Mouse (Mus musculus): ENCODE data around the gene Kit. TPM values are rescaled to one million over a fixed set of nuclear protein-coding genes. Genes with fewer than 3 reads are reported as not detected.

Kit gene
- polyA plus RNA-seq, 1 experiment from 2014 or later = 16.7 TPM

DNA sequence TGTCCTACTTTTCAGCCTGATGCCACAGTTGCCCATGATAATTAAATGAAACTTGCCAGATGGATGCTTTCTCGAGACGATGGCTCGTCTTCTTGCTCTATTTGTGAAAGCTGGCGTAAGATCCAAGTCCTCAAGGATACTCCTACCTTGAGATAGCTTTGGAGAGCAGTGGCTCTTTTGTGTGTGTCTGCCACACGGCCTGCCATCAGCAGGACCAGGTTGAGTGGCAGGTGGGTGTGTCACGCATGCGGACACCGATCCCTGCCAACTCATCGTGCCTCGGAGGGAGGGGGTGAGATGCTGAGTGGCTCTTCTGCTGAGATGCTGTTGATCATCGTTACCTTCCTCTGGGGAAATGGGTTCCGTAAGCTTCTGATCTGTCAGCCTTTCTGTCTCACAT is 60.7 kb downstream of the Kit start:
- no peaks in the 10 kb centered on the region for H3K27me3 ChIP-seq (ENCODE audit: control insufficient read depth, insufficient read depth, low read depth, low read length)
- H3K9ac ChIP-seq (ENCODE audit: low read depth, low read length) = no peak overlapping the region
- H3K27ac ChIP-seq (ENCODE audit: low read length) = no peak overlapping the region
- no peak for ATAC-seq (ENCODE audit: low read depth)
- H3K4me3 ChIP-seq (ENCODE audit: low read depth, low read length) = no peak overlapping the region
- no peaks in the 10 kb centered on the region for H3K36me3 ChIP-seq (ENCODE audit: control insufficient read depth, insufficient read depth)
- no peak overlapping the region for H3K4me2 ChIP-seq (ENCODE audit: low read depth, low read length)
- H3K9me3 ChIP-seq (replicated peaks; ENCODE audit: control insufficient read depth, low read length) = no peaks in the 10 kb centered on the region
- 59% methylated on average over 12 of the region's 12 CpGs for WGBS (ENCODE audit: insufficient replicate concordance)
- no peaks in the 10 kb centered on the region for H3K4me1 ChIP-seq (ENCODE audit: control insufficient read depth, low read depth, low read length)

DNA sequence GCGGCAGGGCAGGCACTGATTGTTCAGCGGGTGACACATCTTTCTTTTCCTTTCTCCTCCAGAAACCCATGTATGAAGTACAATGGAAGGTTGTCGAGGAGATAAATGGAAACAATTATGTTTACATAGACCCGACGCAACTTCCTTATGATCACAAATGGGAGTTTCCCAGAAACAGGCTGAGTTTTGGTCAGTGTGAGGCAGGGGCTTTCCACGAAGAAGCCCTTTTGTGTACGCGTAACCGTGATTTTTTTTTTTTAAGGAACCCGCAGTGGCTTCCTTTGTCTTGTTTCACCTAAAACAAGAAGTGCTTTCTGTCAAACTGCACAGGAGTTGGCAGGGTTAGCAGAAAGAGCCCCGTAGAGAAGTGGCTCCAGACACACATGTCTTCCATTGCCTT is 65.9 kb downstream of the Kit start:
- H3K36me3 ChIP-seq (ENCODE audit: control insufficient read depth, insufficient read depth) = no peaks in the 10 kb centered on the region
- H3K27me3 ChIP-seq (ENCODE audit: control insufficient read depth, insufficient read depth, low read depth, low read length) = no peaks in the 10 kb centered on the region
- H3K4me1 ChIP-seq (ENCODE audit: control insufficient read depth, low read depth, low read length) = no peaks in the 10 kb centered on the region
- no peaks in the 10 kb centered on the region for H3K9me3 ChIP-seq (replicated peaks; ENCODE audit: control insufficient read depth, low read length)
- no peak overlapping the region for H3K9ac ChIP-seq (ENCODE audit: low read depth, low read length)
- H3K4me3 ChIP-seq (ENCODE audit: low read depth, low read length) = no peak overlapping the region
- no peak overlapping the region for H3K27ac ChIP-seq (ENCODE audit: low read length)
- H3K4me2 ChIP-seq (ENCODE audit: low read depth, low read length) = no peak overlapping the region
- WGBS (ENCODE audit: insufficient replicate concordance) = 68% methylated on average over 11 of the region's 11 CpGs
- ATAC-seq (ENCODE audit: low read depth) = no peak

DNA sequence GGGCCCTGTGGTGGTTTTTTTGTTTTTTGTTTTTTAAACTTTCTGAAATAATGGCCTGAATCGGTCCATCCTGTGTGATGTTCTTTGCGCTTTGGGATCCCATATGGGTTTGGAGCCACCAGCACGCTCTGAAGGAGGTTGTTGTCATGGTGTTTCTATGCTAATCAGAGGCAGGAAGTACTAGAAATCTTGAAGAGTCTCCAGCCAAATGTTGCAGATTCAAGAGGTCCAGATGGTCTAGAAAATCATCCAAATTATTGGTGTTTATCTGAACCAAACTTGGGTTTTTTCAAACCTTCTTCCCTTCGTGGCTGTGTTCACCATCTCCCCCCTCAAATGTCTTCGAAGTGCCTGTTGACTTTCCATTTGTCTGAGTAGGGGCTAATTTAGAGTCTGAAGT is 72.3 kb downstream of the Kit start:
- no peak for ATAC-seq (ENCODE audit: low read depth)
- H3K4me1 ChIP-seq (ENCODE audit: control insufficient read depth, low read depth, low read length) = no peaks in the 10 kb centered on the region
- H3K27me3 ChIP-seq (ENCODE audit: control insufficient read depth, insufficient read depth, low read depth, low read length) = no peaks in the 10 kb centered on the region
- H3K4me2 ChIP-seq (ENCODE audit: low read depth, low read length) = no peak overlapping the region
- no peaks in the 10 kb centered on the region for H3K9me3 ChIP-seq (replicated peaks; ENCODE audit: control insufficient read depth, low read length)
- no peak overlapping the region for H3K4me3 ChIP-seq (ENCODE audit: low read depth, low read length)
- no peaks in the 10 kb centered on the region for H3K36me3 ChIP-seq (ENCODE audit: control insufficient read depth, insufficient read depth)
- WGBS (ENCODE audit: insufficient replicate concordance) = 76% methylated on average over 5 of the region's 5 CpGs
- no peak overlapping the region for H3K27ac ChIP-seq (ENCODE audit: low read length)
- H3K9ac ChIP-seq (ENCODE audit: low read depth, low read length) = no peak overlapping the region

DNA sequence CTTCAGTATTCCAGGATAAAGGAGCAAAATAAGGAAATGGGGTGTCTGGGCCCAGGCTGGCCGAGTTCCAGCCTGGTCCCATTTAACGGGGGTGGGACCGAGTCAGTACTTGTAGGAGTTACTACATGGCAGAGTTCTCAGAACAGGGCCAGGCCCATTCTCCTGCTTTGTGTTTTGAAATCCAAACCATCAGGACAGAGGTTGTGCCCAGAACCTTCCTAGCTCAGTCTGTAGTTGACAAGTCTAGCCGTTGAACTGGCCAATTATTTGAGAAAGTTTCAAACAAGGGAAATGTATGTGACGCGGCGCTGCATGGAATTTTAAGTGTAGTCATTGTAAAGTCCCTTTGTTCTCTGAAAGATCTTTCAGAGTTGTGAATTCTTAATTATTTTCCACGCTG is 75.8 kb downstream of the Kit start:
- no peaks in the 10 kb centered on the region for H3K9me3 ChIP-seq (replicated peaks; ENCODE audit: control insufficient read depth, low read length)
- 80% methylated on average over 8 of the region's 8 CpGs for WGBS (ENCODE audit: insufficient replicate concordance)
- no peak overlapping the region for H3K4me2 ChIP-seq (ENCODE audit: low read depth, low read length)
- H3K36me3 ChIP-seq (ENCODE audit: control insufficient read depth, insufficient read depth) = no peaks in the 10 kb centered on the region; the same call in 1 of the 2 replicates
- no peaks in the 10 kb centered on the region for H3K4me1 ChIP-seq (ENCODE audit: control insufficient read depth, low read depth, low read length)
- H3K27me3 ChIP-seq (ENCODE audit: control insufficient read depth, insufficient read depth, low read depth, low read length) = no peaks in the 10 kb centered on the region
- ATAC-seq (ENCODE audit: low read depth) = no peak
- H3K9ac ChIP-seq (ENCODE audit: low read depth, low read length) = no peak overlapping the region
- no peak overlapping the region for H3K27ac ChIP-seq (ENCODE audit: low read length)
- H3K4me3 ChIP-seq (ENCODE audit: low read depth, low read length) = no peak overlapping the region

DNA sequence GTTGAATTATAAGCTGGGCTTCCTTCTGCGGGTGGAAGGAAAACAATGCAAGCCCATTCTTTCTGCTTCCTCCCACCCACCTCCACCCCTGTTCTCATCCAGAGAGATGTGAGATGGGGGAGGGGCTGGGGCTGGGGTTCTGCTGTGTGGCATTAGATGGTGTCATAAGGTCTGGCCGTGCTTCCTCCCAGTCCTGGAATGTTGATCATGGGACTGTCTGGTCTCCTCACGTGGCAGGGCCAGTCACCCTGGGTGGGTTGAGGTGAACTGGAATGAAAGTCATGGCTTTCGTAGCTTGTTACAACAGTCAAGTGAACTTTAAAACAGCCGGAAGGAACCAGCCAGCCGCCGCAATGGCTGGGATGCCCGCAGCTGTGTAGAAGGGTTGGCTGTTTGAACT is 78.7 kb downstream of the Kit start:
- no peak overlapping the region for H3K9ac ChIP-seq (ENCODE audit: low read depth, low read length)
- H3K4me3 ChIP-seq (ENCODE audit: low read depth, low read length) = no peak overlapping the region
- no peaks in the 10 kb centered on the region; the same call in 1 of the 2 replicates for H3K36me3 ChIP-seq (ENCODE audit: control insufficient read depth, insufficient read depth)
- 87% methylated on average over 8 of the region's 8 CpGs for WGBS (ENCODE audit: insufficient replicate concordance)
- no peak for ATAC-seq (ENCODE audit: low read depth)
- no peaks in the 10 kb centered on the region for H3K4me1 ChIP-seq (ENCODE audit: control insufficient read depth, low read depth, low read length)
- H3K9me3 ChIP-seq (replicated peaks; ENCODE audit: control insufficient read depth, low read length) = no peaks in the 10 kb centered on the region
- no peak overlapping the region for H3K4me2 ChIP-seq (ENCODE audit: low read depth, low read length)
- H3K27me3 ChIP-seq (ENCODE audit: control insufficient read depth, insufficient read depth, low read depth, low read length) = no peaks in the 10 kb centered on the region
- H3K27ac ChIP-seq (ENCODE audit: low read length) = no peak overlapping the region

DNA sequence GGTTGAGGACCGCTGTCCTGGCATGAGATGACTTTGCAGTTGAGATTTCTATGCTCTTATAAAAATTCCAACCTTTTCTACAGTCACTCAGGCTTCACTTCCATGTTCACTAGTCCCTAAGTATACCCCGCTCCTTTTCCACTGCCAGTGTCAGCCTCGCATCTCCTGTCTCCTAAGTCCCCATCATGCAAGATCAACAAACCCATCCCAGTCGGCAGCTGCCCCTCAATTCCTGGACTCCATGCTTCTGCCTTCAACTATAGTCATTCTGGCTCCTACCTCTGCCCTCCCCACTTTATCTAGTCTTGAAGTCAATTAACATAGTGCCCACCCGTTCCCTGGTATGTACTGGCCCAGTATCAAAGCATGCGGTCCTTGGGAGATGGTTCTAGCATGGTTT is 83.9 kb downstream of the Kit start:
- H3K36me3 ChIP-seq (ENCODE audit: control insufficient read depth, insufficient read depth) = no peaks in the 10 kb centered on the region
- no peak overlapping the region for H3K27ac ChIP-seq (ENCODE audit: low read length)
- 70% methylated on average over 6 of the region's 6 CpGs for WGBS (ENCODE audit: insufficient replicate concordance)
- H3K9me3 ChIP-seq (replicated peaks; ENCODE audit: control insufficient read depth, low read length) = no peaks in the 10 kb centered on the region
- ATAC-seq (ENCODE audit: low read depth) = no peak
- H3K9ac ChIP-seq (ENCODE audit: low read depth, low read length) = no peak overlapping the region
- H3K4me1 ChIP-seq (ENCODE audit: control insufficient read depth, low read depth, low read length) = no peaks in the 10 kb centered on the region
- no peaks in the 10 kb centered on the region for H3K27me3 ChIP-seq (ENCODE audit: control insufficient read depth, insufficient read depth, low read depth, low read length)
- H3K4me3 ChIP-seq (ENCODE audit: low read depth, low read length) = no peak overlapping the region
- no peak overlapping the region for H3K4me2 ChIP-seq (ENCODE audit: low read depth, low read length)

DNA sequence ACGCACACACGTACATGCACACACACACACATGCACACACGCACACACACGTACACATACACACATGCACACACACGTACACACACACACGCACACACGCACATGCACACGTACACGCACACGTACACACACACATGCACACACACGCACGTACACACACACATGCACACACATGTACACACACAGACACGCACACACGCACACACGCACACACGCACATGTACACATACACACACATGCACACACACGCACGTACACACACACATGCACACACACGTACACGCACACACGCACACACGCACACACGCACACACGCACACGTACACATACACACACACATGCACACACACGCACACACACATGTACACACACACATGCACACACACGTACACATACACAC is 85.6 kb downstream of the Kit start:
- WGBS (ENCODE audit: insufficient replicate concordance) = 90% methylated on average over 27 of the region's 27 CpGs
- no peak overlapping the region for H3K9ac ChIP-seq (ENCODE audit: low read depth, low read length)
- no peak for ATAC-seq (ENCODE audit: low read depth)
- no peaks in the 10 kb centered on the region for H3K36me3 ChIP-seq (ENCODE audit: control insufficient read depth, insufficient read depth)
- no peak overlapping the region for H3K4me3 ChIP-seq (ENCODE audit: low read depth, low read length)
- no peaks in the 10 kb centered on the region for H3K27me3 ChIP-seq (ENCODE audit: control insufficient read depth, insufficient read depth, low read depth, low read length)
- H3K9me3 ChIP-seq (replicated peaks; ENCODE audit: control insufficient read depth, low read length) = no peaks in the 10 kb centered on the region
- no peaks in the 10 kb centered on the region for H3K4me1 ChIP-seq (ENCODE audit: control insufficient read depth, low read depth, low read length)
- no peak overlapping the region for H3K27ac ChIP-seq (ENCODE audit: low read length)
- no peak overlapping the region for H3K4me2 ChIP-seq (ENCODE audit: low read depth, low read length)

DNA sequence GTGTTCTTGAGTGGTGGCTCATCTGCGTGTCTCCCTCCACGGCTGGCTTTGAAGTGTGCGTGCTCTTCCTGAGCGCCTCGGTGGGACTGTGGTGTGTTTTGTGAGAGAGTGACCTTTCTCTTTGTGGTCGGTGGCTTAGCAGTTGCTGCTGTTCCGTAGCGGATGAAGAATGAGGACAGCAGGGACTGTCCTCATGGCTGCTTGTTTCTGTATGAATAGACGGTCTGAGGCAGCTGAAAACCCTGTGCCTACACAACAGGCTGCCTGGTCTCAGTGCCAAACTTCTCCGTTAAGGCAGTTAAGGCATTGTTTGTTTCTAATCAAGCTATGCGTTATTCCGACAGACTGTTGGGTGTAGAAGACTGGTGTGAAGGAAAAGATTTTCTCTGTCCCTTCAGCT is 87.8 kb downstream of the Kit start:
- Histone ChIP-seq H3K9ac (ENCODE audit: low read depth, low read length) (no peak overlapping the region), H3K9me3 (replicated peaks; ENCODE audit: control insufficient read depth, low read length) (no peaks in the 10 kb centered on the region), H3K27me3 (ENCODE audit: control insufficient read depth, insufficient read depth, low read depth, low read length) (no peaks in the 10 kb centered on the region), H3K4me3 (ENCODE audit: low read depth, low read length) (no peak overlapping the region), H3K4me2 (ENCODE audit: low read depth, low read length) (no peak overlapping the region), H3K4me1 (ENCODE audit: control insufficient read depth, low read depth, low read length) (no peaks in the 10 kb centered on the region), H3K36me3 (ENCODE audit: control insufficient read depth, insufficient read depth) (no peaks in the 10 kb centered on the region), H3K27ac (ENCODE audit: low read length) (no peak overlapping the region)
- 67% methylated on average over 12 of the region's 12 CpGs for WGBS (ENCODE audit: insufficient replicate concordance)
- ATAC-seq (ENCODE audit: low read depth) = no peak

DNA sequence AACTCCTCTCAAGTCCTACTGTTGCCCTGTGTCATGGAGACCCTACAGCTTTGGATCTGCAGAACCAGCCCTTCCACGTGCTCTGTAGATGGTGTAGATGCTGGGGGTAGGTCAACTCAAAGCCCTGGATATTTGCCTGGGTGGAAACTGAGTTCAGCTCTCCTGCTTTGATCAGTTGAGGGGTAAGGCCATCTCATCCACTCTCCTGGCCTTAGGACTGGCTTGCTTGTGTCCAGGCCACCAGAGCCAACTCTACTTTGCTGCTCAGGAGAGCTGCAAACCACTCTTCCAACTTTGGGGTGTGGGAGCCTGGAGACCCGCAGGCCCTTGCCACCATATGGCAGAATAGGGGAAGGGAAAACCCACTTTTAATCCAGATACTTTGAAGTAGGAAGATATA is 89.1 kb downstream of the Kit start:
- Histone ChIP-seq H3K9me3 (replicated peaks; ENCODE audit: control insufficient read depth, low read length) (no peaks in the 10 kb centered on the region), H3K9ac (ENCODE audit: low read depth, low read length) (no peak overlapping the region), H3K4me1 (ENCODE audit: control insufficient read depth, low read depth, low read length) (no peaks in the 10 kb centered on the region), H3K27me3 (ENCODE audit: control insufficient read depth, insufficient read depth, low read depth, low read length) (no peaks in the 10 kb centered on the region), H3K4me2 (ENCODE audit: low read depth, low read length) (no peak overlapping the region), H3K27ac (ENCODE audit: low read length) (no peak overlapping the region), H3K36me3 (ENCODE audit: control insufficient read depth, insufficient read depth) (no peaks in the 10 kb centered on the region), H3K4me3 (ENCODE audit: low read depth, low read length) (no peak overlapping the region)
- WGBS (ENCODE audit: insufficient replicate concordance) = 76% methylated on average over 2 of the region's 2 CpGs
- no peak for ATAC-seq (ENCODE audit: low read depth)

DNA sequence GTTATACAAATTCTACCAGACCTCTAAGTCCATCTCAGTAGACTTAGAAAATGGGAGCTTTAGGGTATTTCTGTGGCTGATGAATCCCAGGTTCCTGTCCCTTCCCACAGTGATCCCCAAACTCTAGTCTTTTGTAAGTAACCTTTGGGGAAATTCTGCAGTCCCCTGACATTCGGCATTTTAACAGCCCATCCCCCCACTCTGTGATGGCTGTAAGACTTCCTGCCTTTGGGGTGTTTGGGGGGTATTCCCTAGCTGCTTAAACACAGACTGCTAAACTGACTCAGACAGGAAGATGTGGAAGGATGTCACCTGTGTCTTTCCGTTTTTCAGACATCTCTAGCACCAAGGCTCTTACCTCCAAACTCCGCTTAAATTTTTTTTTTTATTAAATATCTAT is 92.4 kb downstream of the Kit start:
- ATAC-seq (ENCODE audit: low read depth) = no peak
- no peaks in the 10 kb centered on the region for H3K4me1 ChIP-seq (ENCODE audit: control insufficient read depth, low read depth, low read length)
- H3K27ac ChIP-seq (ENCODE audit: low read length) = no peak overlapping the region
- no peaks in the 10 kb centered on the region for H3K9me3 ChIP-seq (replicated peaks; ENCODE audit: control insufficient read depth, low read length)
- WGBS (ENCODE audit: insufficient replicate concordance) = 36% methylated on average over 3 of the region's 3 CpGs
- H3K27me3 ChIP-seq (ENCODE audit: control insufficient read depth, insufficient read depth, low read depth, low read length) = no peaks in the 10 kb centered on the region
- no peak overlapping the region for H3K9ac ChIP-seq (ENCODE audit: low read depth, low read length)
- no peaks in the 10 kb centered on the region for H3K36me3 ChIP-seq (ENCODE audit: control insufficient read depth, insufficient read depth)
- no peak overlapping the region for H3K4me2 ChIP-seq (ENCODE audit: low read depth, low read length)
- no peak overlapping the region for H3K4me3 ChIP-seq (ENCODE audit: low read depth, low read length)
